Mouse (Mus musculus) kidney, postnatal 25 days (tissue): ENCODE data around the gene Pnmal2.

Experiments used
- DNase-seq, 2 experiments: peaks; one replicate each; pipeline ENCODE4 v3.0.0; 2021; ENCODE audit warnings: mixed read lengths in 2 of 2

Pnmal2 gene

GRCm38 (mm10) chr7:16918014-16918413 lies 26.5 kb upstream of the Pnmal2 start:
- DNase-seq: no peak

GRCm38 (mm10) chr7:16918670-16919069 lies 25.8 kb upstream of the Pnmal2 start:
- DNase-seq: no peak

GRCm38 (mm10) chr7:16919395-16920149 lies 24.9 kb upstream of the Pnmal2 start:
- DNase-seq: no peak

GRCm38 (mm10) chr7:16920150-16920579 lies 24.3 kb upstream of the Pnmal2 start:
- DNase-seq: no peak

- no peak for DNase-seq
Observed at GRCm38 (mm10) chr7:16920818-16921791, 23.4 kb upstream of the Pnmal2 start.

- peak; percentile 65 to 76 for DNase-seq
Observed at GRCm38 (mm10) chr7:16921881-16922335, 22.6 kb upstream of the Pnmal2 start.

- DNase-seq: peak; percentile 45 to 78
Observed at GRCm38 (mm10) chr7:16922360-16922973, 22.0 kb upstream of the Pnmal2 start.

GRCm38 (mm10) chr7:16923283-16924036 lies 21.0 kb upstream of the Pnmal2 start:
- DNase-seq: peak in 1 of 2 experiments; percentile 58

GRCm38 (mm10) chr7:16924037-16924834 lies 20.2 kb upstream of the Pnmal2 start, which contains the start of gene Calm3:
Calm3 (minus strand) TSS chr7:16924114.
- DNase-seq: peak; percentile 99 to 100

GRCm38 (mm10) chr7:16928341-16928740 lies 16.1 kb upstream of the Pnmal2 start:
- DNase-seq: no peak

- peak; percentile 68 to 88 for DNase-seq
Observed at GRCm38 (mm10) chr7:16930850-16931249, 13.6 kb upstream of the Pnmal2 start.

GRCm38 (mm10) chr7:16931968-16932627 lies 12.4 kb upstream of the Pnmal2 start:
- DNase-seq: peak; percentile 75 to 93

GRCm38 (mm10) chr7:16932704-16933577 lies 11.5 kb upstream of the Pnmal2 start:
- DNase-seq: peak in 1 of 2 experiments; percentile 82

- DNase-seq: no peak
Observed at GRCm38 (mm10) chr7:16937312-16937711, 7.2 kb upstream of the Pnmal2 start.

GRCm38 (mm10) chr7:16938117-16938791 lies 6.2 kb upstream of the Pnmal2 start:
- no peak for DNase-seq

- DNase-seq: peak in 1 of 2 experiments; percentile 49
Observed at GRCm38 (mm10) chr7:16940292-16940691, 4.2 kb upstream of the Pnmal2 start.

- no peak for DNase-seq
Observed at GRCm38 (mm10) chr7:16942861-16943260, 1.6 kb upstream of the Pnmal2 start.

- no peak for DNase-seq
Observed at GRCm38 (mm10) chr7:16944808-16945315, 380 bp downstream of the Pnmal2 start.

GRCm38 (mm10) chr7:16945419-16945818 lies 937 bp downstream of the Pnmal2 start:
- DNase-seq: no peak
